Mouse (Mus musculus) liver, embryonic 14.5 days (tissue): ENCODE results near the gene Ifit2. TPM values are rescaled to one million over a fixed set of nuclear protein-coding genes. Genes with fewer than 3 reads are reported as not detected.

Source experiments
- ATAC-seq: fragments of 200-750 bp; cut with Nextera tagmentation; 2 replicates; pipeline ENCODE4 v1.8.0; 2017; ENCODE audit warnings: moderate number of reproducible peaks, mild to moderate bottlenecking, moderate library complexity; ENCODE audit not compliant: insufficient read depth
- DNase-seq, 3 experiments: peaks; one replicate each; pipeline ENCODE4 v3.0.0-alpha.2; 2012 to 2013; ENCODE audit warnings: low read depth in 3 of 3, low spot score in 3 of 3
- H3K27ac ChIP-seq: fragments of 300-500 bp; sonication (generic); 2 replicates; pipeline ENCODE4 v1.5.1; 2014; ENCODE audit warnings: moderate library complexity, mild to moderate bottlenecking, control low read depth, inconsistent platforms
- H3K27me3 ChIP-seq: fragments of 300-500 bp; sonication (generic); 2 replicates; pipeline ENCODE4 v1.6.1; 2014; ENCODE audit warnings: mild to moderate bottlenecking, low read length, moderate library complexity; ENCODE audit not compliant: control insufficient read depth, insufficient read depth
- H3K36me3 ChIP-seq: fragments of 300-500 bp; sonication (generic); replicated peaks from 2 replicates; pipeline ENCODE4 v1.6.1; 2014; ENCODE audit warnings: low read depth; ENCODE audit not compliant: control insufficient read depth, insufficient read depth
- H3K4me1 ChIP-seq, 2 experiments: fragments of 200-500 bp in 1 of 2; fragments of 300-500 bp in 1 of 2; sonication (generic) in 1 of 2; replicated peaks; 2 replicates each; pipeline ENCODE4 v1.6.1; 2012 to 2014; ENCODE audit warnings: antibody characterized with exemption in 1 of 2, inconsistent platforms in 1 of 2, low read length in 1 of 2; ENCODE audit not compliant: control insufficient read depth in 2 of 2, insufficient read depth in 2 of 2
- H3K4me2 ChIP-seq: fragments of 300-500 bp; sonication (generic); 2 replicates; pipeline ENCODE4 v1.6.1; 2014; ENCODE audit warnings: low read depth, mild to moderate bottlenecking, control low read depth, moderate library complexity
- H3K4me3 ChIP-seq, 2 experiments: fragments of 200-500 bp in 1 of 2; fragments of 300-500 bp in 1 of 2; sonication (generic) in 1 of 2; 2 replicates each; pipeline ENCODE4 v1.5.1; 2012 to 2014; ENCODE audit warnings: low read depth in 2 of 2, low read length in 2 of 2, mild to moderate bottlenecking in 2 of 2, control low read depth in 1 of 2, inconsistent platforms in 1 of 2, moderate library complexity in 1 of 2; ENCODE audit not compliant: insufficient read depth in 1 of 2
- H3K9ac ChIP-seq: fragments of 300-500 bp; sonication (generic); replicated peaks from 2 replicates; pipeline ENCODE4 v1.6.1; 2014; ENCODE audit warnings: mild to moderate bottlenecking, control low read depth, moderate library complexity
- H3K9me3 ChIP-seq: fragments of 300-500 bp; sonication (generic); 2 replicates; pipeline ENCODE4 v1.6.1; 2016; ENCODE audit warnings: low read length, mixed read lengths; ENCODE audit not compliant: control insufficient read depth
- CTCF ChIP-seq: IDR thresholded peaks from 2 replicates; pipeline ENCODE4 v1.5.1; 2016; ENCODE audit warnings: antibody characterized with exemption, low read depth, control low read depth
- EP300 ChIP-seq: IDR thresholded peaks from 2 replicates; pipeline ENCODE4 v1.6.1; 2016; ENCODE audit warnings: antibody characterized with exemption, low read depth
- WGBS: fragments of 180-500 bp; shearing (Covaris S2); extraction: QIAGEN DNeasy Blood & Tissue Kit; methylation state at CpG from one replicate; pipeline ENCODE4 v1.1.7; 2014; ENCODE audit not compliant: insufficient replicate concordance; 5-methylcytosine and 5-hydroxymethylcytosine counted together
- polyA plus RNA-seq, 2 experiments: library from polyadenylated mRNA; depleted of rRNA in 1 of 2; stranded (reverse) in 1 of 2; unstranded in 1 of 2; fragments of >200 nt; fragmentation: Nextera tagmentation in 1 of 2; extraction: Ambion mirVana in 1 of 2; gene quantifications; 2 replicates each; pipeline versions ENCODE4 v1.2.1 to v1.2.3; 2012 to 2014

Gene Ifit2
- polyA plus RNA-seq, 2 experiments: 2.1 to 2.8 TPM

GRCm38 (mm10) chr19:34519646-34520045, 30.8 kb upstream of the Ifit2 start:
- ATAC-seq (no peak), DNase-seq (no peak)
- WGBS: 63% methylated on average over 3 of the region's 3 CpGs
- H3K27me3 ChIP-seq: no peaks in the 10 kb centered on the region
- H3K4me1 ChIP-seq: peaks cover 0 to 12% of the 10 kb centered on the region in 2 experiments; a peak in 2 of 4 replicates
- no peak overlapping the region for H3K4me2 ChIP-seq
- H3K36me3 ChIP-seq: no peaks in the 10 kb centered on the region; the same call in 1 of the 2 replicates
- no peaks in the 10 kb centered on the region for H3K9me3 ChIP-seq
- H3K4me3 ChIP-seq: no peak overlapping the region
- TF ChIP-seq CTCF (no peak), EP300 (no peak)
- H3K27ac ChIP-seq: no peak overlapping the region
- no peak overlapping the region for H3K9ac ChIP-seq

GRCm38 (mm10) chr19:34520051-34520450, 30.4 kb upstream of the Ifit2 start:
- Histone ChIP-seq H3K27ac (no peak overlapping the region), H3K4me2 (no peak overlapping the region), H3K9ac (no peak overlapping the region), H3K36me3 (no peaks in the 10 kb centered on the region; the same call in 1 of the 2 replicates), H3K9me3 (no peaks in the 10 kb centered on the region), H3K4me3 (no peak overlapping the region), H3K4me1 (peaks cover 0 to 12% of the 10 kb centered on the region in 2 experiments; a peak in 2 of 4 replicates), H3K27me3 (no peaks in the 10 kb centered on the region)
- TF ChIP-seq CTCF (no peak), EP300 (no peak)
- ATAC-seq (no peak), DNase-seq (no peak)
- 65% methylated on average over 4 of the region's 4 CpGs for WGBS

- TF ChIP-seq EP300: no peak
- TF ChIP-seq CTCF: no peak
- Histone ChIP-seq H3K27ac (no peak overlapping the region), H3K9me3 (no peaks in the 10 kb centered on the region), H3K4me1 (peaks cover 3 to 15% of the 10 kb centered on the region in 2 experiments; a peak in 3 of 4 replicates), H3K27me3 (no peaks in the 10 kb centered on the region), H3K4me2 (no peak overlapping the region), H3K36me3 (no peaks in the 10 kb centered on the region; the same call in 1 of the 2 replicates), H3K4me3 (no peak overlapping the region), H3K9ac (no peak overlapping the region)
- no peak for DNase-seq
- WGBS: 29% methylated on average over 2 of the region's 2 CpGs
- no peak for ATAC-seq
Measured at GRCm38 (mm10) chr19:34521361-34521760, 29.1 kb upstream of the Ifit2 start.

GRCm38 (mm10) chr19:34521978-34522377, 28.5 kb upstream of the Ifit2 start:
- WGBS: 69% methylated on average over 1 of the region's 1 CpGs
- H3K27me3 ChIP-seq: no peaks in the 10 kb centered on the region
- DNase-seq: no peak
- no peak for TF ChIP-seq EP300
- H3K9me3 ChIP-seq: no peaks in the 10 kb centered on the region
- H3K4me1 ChIP-seq: peaks cover 4 to 14% of the 10 kb centered on the region in 2 experiments; a peak in 3 of 4 replicates
- H3K27ac ChIP-seq: no peak overlapping the region
- no peak for ATAC-seq
- no peaks in the 10 kb centered on the region; the same call in 1 of the 2 replicates for H3K36me3 ChIP-seq
- no peak overlapping the region for H3K4me2 ChIP-seq
- no peak overlapping the region for H3K9ac ChIP-seq
- H3K4me3 ChIP-seq: no peak overlapping the region

- Histone ChIP-seq H3K9ac (no peak overlapping the region), H3K4me2 (no peak overlapping the region), H3K9me3 (no peaks in the 10 kb centered on the region), H3K4me1 (peaks cover 4 to 12% of the 10 kb centered on the region in 2 experiments; a peak in 3 of 4 replicates), H3K27me3 (no peaks in the 10 kb centered on the region), H3K4me3 (no peak overlapping the region), H3K36me3 (no peaks in the 10 kb centered on the region; the same call in 1 of the 2 replicates), H3K27ac (no peak overlapping the region)
- 72% methylated on average over 12 of the region's 12 CpGs for WGBS
- TF ChIP-seq EP300: no peak
- no peak for TF ChIP-seq CTCF
- ATAC-seq (no peak), DNase-seq (no peak)
Measured at GRCm38 (mm10) chr19:34523106-34523725, 27.3 kb upstream of the Ifit2 start.
